Mouse (Mus musculus): ENCODE results near the gene Dpp9. TPM values are rescaled to one million over a fixed set of nuclear protein-coding genes. Genes with fewer than 3 reads are reported as not detected.

Gene Dpp9
- total RNA-seq, 2 experiments from 2014 or later: 44.5 to 45.6 TPM

DNA sequence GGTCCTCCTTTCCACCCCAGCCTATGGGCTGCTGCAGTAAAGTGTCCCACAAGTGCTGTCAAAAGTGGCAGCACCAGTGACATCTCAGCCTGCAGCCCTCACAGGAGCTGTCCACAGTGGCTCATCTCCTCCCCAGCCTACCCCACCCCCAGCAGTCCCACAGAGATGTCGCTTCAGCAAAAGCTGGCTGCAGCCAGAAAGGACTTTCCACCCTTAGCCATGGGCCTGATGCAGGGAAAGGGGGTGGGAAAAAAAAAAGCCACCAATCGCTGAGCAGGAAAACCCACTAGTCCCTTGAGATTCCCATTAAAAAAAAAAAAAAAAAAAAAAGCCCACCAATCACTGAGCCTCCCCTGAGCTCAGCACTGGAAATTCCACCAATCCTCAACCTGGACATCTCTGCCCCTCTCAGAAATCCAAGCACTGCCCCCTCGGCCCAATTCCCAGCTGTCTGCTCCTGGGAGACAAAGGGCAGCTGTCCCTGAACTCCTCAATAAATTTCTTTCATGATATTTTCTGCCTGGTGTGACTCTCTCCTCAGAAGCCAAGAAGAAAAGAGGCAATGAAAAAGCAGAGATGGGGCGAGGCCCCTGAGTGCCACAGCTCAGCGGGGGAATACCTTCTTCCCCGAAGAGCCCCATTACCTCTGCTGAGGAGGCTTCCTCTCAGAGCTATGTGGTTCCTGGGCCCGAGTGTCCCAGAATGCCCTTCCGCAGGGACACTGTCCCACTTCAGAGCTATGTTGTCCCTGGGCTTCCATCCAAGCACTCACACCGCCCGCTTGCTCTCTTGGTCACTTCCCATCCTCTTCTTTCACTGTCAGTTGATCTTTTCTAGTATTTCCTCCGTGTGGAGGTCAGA is 33.2 kb downstream of the Dpp9 start:
- DNase-seq (ENCODE audit: low spot score in 2 of 2): peak; percentile 44 to 58

DNA sequence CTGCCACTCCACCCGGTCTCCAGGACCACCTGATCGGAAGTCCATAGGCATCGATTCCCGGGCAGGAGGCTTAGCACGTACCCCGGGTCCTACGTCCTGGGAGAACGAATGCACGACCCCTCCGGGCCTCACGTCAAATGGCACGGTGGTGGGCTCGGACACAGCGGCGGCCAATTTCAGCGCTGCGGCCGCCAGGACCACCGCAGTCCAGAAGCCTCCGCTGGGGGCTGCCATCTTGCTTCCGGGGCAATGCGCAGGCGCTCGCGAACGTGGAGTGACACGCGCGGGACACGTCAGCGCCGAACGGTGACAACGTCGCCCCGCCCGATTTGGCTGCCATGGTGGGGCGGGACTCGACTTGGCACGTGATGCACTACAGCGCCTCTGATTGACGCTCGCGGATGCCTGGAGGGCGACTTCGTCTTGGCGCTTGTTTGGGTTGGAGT is 35.0 kb downstream of the Dpp9 start, which contains the start of gene Mydgf:
Gene Mydgf, minus strand, starts transcription at position 263 of the 446 bp plus-strand sequence.
- peak; percentile 96 to 98 for DNase-seq (ENCODE audit: low spot score in 2 of 2)

DNA sequence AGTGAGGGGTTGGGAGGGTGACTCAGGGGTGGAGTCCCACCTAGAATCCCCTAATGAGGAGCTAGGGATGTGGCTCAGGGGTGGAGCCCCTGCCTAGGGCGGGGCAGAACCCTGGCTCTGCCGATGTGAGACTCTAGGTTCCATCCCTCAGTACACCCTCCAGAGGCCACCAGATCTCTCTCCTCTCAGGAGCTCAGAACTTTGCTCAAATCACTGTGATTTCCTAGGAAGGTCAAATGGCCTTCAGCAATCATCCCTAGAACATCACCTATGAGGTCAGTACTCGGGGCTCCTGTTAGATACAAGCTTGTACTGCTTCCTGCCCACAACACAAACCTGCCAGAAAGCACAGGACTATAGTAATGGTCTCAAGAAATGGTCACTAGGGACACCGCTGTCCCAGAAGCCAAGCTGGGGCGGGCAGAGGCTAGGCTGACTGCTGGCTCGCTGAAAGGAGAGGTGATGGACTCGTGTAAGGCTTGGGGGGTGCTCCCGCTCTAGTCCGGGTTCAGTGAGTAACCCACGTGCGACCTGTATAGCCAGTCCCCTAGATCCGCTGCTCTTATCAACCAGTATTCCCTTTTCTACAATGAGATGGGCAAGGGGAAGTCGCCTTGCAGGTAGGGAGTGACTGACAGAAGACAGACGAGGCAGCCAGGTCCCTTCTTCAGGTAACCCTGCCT is 35.6 kb downstream of the Dpp9 start:
- no peak for DNase-seq (ENCODE audit: low spot score in 2 of 2)

GRCm38 (mm10) chr17:56175416-56175815 is 43.3 kb downstream of the Dpp9 start:
- DNase-seq (ENCODE audit: low spot score in 2 of 2): no peak

- no peak for DNase-seq (ENCODE audit: low spot score in 2 of 2)
Measured at GRCm38 (mm10) chr17:56173401-56174046, 45.2 kb downstream of the Dpp9 start.

DNA sequence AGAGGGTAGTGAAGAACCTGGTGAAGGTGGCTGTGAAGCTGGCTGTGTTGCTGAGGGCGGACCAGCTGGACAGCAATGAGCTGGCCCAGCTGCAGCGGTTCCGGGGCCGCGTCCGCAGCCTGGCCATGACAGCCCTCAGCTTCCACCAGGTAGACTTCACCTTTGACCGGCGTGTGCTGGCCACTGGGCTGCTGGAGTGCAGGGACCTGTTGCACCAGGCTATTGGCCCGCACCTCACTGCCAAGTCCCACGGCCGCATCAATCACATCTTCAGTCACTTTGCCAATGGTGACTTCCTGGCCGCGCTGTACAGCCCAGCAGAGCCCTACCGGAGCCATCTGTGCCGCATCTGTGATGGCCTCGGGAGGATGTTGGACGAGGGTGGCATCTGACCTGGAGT is 46.8 kb downstream of the Dpp9 start:
- no peak for DNase-seq (ENCODE audit: low spot score in 2 of 2)

DNA sequence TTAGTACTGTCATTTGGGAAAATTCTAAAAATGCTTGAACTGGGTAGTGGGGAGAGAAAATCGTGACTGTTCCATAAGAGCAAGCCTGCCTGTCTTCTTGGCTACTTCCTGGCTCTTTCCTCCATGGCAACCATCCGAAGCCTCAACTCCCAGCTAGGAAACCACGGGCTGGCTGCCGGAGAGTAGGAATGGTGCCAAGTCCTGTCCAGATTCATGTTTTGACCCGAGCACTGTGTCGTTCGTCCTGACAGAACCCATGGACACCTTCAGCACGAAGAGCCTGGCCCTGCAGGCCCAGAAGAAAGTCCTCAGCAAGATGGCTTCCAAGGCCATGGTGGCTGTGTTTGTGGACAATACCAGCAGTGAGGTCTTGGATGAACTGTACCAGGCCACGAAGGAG is 47.2 kb downstream of the Dpp9 start:
- no peak for DNase-seq (ENCODE audit: low spot score in 2 of 2)

DNA sequence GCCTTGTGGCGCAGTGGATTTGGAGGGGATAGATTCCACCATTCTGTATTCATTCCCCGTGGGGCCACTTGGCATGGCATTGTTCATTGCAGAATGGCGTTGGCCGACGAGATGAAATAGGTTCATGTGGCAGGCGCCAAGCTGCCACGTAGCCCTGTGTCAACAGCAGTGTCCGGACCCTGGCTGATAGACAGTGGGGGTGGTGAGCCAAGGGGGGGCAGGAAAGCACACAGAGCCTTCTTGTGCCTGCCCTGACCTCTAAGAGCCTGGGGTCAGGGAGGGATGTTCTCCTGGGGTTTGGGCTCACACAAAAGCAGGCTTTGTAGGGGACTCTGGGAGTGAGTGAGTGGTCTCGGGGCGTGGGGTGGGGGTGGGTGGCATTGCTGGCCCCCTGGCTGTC is 48.1 kb downstream of the Dpp9 start:
- no peak for DNase-seq (ENCODE audit: low spot score in 2 of 2)

DNA sequence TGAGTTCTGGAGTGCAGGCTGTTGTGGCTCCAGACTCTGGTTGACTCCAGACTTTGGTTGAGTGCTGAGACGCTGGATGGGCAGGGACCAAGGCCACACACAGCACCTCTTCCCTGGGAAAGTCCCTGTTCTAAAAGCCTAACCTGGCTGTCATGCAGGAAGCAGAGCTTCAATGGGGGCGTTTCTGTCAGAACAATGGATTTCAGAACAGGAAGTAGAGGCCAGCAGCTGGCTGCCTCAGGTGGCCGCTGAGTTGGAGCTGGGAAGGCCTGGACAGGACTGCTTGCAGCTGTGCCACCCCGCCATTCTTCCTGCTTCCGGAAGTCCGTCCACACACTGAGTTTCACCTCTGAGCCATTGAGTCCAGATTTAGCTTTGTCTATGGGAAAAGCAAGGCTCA is 48.9 kb downstream of the Dpp9 start:
- DNase-seq (ENCODE audit: low spot score in 2 of 2): no peak

DNA sequence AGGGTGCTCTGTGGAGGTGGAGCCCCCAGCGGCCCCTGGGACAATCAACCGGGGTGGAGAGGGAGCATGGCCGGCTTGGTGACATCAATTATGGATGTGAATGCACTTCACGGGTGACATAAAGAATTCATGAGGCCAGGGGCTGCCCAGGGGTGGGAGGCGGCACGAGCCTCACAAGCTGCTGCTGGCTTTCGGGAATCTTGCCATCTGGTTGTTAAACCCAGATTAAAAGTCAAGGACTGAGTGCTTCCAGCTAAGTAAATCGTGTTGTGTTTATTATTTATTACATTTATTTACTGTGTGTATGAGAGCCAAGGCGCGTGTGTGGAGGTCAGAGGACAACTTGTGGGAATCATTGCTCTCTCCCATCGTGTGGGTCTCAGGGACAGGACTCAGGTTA is 53.0 kb downstream of the Dpp9 start:
- DNase-seq (ENCODE audit: low spot score in 2 of 2): no peak

- DNase-seq (ENCODE audit: low spot score in 2 of 2): no peak
Measured at GRCm38 (mm10) chr17:56164510-56164909, 54.2 kb downstream of the Dpp9 start.

DNA sequence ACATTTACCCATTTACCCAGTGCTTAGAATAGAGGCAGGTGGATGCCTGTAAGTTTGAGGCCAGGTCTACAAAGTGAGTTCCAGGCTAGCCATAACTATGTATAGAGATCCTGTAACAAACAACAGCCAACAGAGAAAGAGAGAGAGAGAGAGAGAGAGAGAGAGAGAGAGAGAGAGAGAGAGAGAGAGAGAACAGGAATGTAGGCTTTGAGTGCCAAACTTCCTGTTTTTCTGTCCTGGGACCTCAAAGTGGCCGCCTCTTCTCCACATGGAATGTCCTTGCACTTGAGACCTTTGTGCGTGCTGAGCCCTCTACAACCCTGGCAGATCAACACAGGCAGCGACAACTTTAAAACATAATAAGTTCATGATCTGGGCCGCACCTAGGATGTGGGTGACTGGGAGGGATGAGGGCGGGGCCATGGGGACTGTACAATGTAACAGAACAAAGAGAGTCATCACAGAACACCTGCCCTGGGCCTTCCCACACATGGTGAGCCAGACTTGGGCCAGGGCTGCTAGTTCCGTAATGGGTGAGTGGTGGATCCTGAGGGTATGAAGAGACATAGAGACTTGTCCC is 55.1 kb downstream of the Dpp9 start:
- no peak for DNase-seq (ENCODE audit: low spot score in 2 of 2)

- peak; percentile 93 to 95 for DNase-seq (ENCODE audit: low spot score in 2 of 2)
Measured at GRCm38 (mm10) chr17:56162231-56162774, 56.4 kb downstream of the Dpp9 start, which contains the start of gene Tnfaip8l1. Gene Tnfaip8l1 (plus strand): TSS chr17:56162477.

DNA sequence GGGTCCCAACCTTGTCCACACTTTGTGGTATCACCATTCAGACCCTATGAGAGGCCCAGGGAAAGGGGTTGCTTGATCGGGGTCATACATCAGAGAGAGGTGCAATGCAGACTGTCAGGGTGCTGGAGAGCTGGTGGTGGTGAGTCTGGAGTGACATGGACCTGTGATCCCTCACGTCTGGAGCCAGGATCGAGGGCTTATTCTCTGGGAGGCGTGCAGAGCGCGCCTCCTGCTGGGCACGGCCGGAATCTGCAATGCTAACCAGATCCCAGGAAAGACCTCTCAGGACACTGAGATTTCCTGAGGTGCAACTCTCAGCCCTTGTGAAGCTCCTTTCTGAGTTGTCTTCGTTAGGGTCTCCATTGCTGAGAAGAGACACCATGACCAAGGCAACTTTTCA is 59.0 kb downstream of the Dpp9 start:
- peak; percentile 67 to 70 for DNase-seq (ENCODE audit: low spot score in 2 of 2)

GRCm38 (mm10) chr17:56153643-56154042 is 65.1 kb downstream of the Dpp9 start:
- peak in 1 of 2 experiments; percentile 53 for DNase-seq (ENCODE audit: low spot score in 2 of 2)

DNA sequence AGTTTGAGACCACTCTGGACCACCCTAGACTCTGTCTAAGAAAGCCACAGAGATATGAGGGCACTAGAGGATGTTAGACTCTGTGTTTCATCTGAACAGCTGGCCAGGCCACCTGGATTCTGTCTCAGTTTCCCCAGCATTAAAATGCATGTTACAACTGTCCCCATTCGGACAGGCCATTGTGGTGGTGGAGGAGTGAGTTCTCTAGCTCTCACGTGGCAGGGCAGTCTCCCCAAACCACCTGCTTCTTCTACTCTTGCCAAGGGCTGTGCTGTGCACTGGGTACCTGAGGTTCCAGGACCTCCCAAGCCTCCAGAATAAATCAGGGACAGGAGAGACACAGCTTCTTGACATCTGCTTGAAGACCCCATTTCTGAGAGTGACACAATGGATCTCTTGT is 68.8 kb downstream of the Dpp9 start:
- DNase-seq (ENCODE audit: low spot score in 2 of 2): no peak

DNA sequence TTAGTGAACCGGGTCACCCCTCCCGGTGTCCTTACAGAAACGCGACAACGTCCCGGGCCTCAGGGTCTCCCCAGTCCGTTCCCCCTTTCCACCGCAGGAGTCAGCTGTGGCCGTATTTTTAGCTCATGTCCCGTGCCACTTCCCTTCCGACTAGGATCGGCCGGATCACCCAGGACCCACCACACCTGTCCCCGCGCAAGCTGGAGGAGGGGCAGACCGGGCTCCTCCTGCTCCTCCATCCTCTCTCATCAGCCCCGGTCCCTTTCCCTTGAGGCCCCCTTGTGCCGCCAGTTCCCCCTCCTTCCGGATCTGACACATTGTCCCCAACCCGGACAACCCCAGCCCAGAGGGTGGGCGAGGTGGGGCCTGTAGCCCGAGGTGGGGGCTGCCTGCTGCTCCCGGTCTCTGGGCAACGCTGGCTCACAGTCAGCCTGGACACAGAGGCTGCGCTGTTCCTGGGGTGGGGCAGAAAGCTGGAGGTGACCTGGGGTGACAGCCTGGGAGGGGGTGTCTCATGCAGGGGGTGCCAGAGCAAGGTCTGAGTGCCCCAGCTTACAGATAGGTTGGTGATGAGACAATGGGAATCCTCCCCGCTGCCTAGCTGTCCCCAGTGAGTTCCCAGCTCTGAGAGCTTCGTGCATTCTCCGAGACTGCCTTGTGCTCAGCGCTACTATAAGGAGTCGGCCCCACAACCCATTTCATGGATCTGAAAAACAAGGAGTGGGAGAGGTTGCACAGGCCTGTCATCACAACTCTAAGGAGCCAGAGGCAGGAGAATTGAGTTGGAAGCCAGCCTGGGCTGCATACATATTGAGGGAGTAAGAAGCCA is 69.7 kb downstream of the Dpp9 start:
- no peak for DNase-seq (ENCODE audit: low spot score in 2 of 2)

- no peak for DNase-seq (ENCODE audit: low spot score in 2 of 2)
Measured at GRCm38 (mm10) chr17:56148280-56148679, 70.4 kb downstream of the Dpp9 start.

- DNase-seq (ENCODE audit: low spot score in 2 of 2): no peak
Measured at GRCm38 (mm10) chr17:56147420-56147819, 71.3 kb downstream of the Dpp9 start.

DNA sequence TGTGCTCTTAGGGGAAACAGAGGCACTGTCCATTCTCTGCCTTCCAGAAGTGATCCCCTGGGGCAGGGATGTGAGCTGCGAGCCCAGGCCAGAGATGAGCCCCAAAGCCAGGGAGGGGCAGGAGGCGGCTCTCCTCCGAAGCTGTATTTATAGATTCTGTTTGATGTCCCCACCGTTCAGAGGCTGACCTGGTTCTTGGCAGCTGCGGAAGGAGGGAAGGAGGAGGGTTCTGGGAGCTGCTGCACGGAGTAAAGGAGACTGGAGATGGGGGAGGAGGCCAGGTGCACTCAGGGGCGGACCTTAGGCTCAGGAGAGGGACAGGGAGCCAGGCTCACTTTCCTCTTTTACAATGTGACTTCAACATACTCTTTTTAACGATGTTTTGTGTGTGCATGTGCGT is 72.6 kb downstream of the Dpp9 start:
- DNase-seq (ENCODE audit: low spot score in 2 of 2): no peak

All from layer of hippocampus, postnatal 10 days (tissue).